Mouse (Mus musculus): ENCODE data around the gene Dcst2. TPM values are rescaled to one million over a fixed set of nuclear protein-coding genes. Genes with fewer than 3 reads are reported as not detected.

The Dcst2 gene
- polyA plus RNA-seq, 1 experiment, result not detected

DNA sequence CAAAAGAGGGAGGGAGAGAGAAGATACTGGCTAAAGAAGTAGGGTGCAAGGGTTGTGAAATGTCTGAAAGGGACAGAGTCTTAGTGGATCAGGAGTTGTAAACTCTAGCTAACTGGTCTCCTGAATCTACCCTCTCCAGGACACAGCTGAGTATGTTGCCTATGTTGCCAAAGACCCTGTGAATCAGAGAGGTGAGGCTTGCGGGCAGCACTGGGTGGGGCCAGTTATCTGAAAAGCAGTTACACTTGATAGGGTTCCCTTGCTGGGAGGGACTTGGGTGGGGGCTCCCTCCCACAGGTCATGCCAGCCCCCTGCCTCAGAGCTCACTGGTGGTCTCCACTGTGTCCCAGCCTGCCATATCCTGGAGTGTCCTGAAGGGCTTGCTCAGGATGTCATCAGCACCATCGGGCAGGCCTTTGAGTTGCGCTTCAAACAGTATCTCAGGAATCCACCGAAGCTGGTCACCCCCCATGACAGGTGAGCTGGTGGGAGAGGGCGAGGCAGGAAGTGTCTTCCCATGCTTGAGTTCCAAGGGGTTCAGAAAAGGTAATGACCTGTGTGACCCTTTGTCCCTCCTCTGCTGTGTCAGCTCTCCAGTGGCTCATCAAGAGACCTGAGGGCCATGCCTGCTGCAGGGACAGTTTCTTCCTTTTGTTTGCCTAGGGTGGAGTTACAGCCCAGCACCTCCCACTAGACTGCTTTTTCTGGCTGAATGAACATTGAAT, 62.8 kb downstream of the Dcst2 start:
- no peak for TF ChIP-seq CTCF (IDR thresholded peaks at IDR 0.05; ENCODE audit: borderline replicate concordance, insufficient read depth, low read length)
- no peak for TF ChIP-seq POLR2A (IDR thresholded peaks at IDR 0.05; ENCODE audit: low read depth, low read length)
- Histone ChIP-seq H3K27ac (ENCODE audit: insufficient read depth, low read length) (no peak overlapping the region), H3K4me1 (ENCODE audit: control insufficient read depth, insufficient read depth, low read length) (0 out of 2 replicates have a peak, but pooled peaks cover 4% of the 10 kb centered on the region), H3K4me3 (ENCODE audit: insufficient read depth, low read length) (no peak overlapping the region)

DNA sequence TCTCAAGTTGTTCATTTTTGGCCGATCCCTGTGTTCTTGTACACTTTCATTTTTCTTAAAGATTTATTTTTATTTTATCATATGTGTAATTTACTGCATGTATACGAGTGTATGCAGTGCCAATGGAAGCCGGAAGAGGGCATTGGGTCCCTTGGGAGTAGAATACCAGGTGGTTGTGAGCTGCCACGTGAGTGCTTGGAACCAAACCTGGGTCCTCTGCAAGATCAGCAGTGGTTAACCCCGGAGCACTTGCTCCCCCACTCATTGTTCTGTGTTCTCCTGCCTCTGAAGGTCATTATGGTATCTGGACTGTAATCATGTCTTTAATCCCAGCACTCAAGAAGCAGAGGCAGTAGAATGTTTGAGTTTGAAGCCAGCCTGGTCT, 63.4 kb downstream of the Dcst2 start:
- Histone ChIP-seq H3K4me3 (ENCODE audit: insufficient read depth, low read length) (no peak overlapping the region), H3K4me1 (ENCODE audit: control insufficient read depth, insufficient read depth, low read length) (0 out of 2 replicates have a peak, but pooled peaks cover 4% of the 10 kb centered on the region), H3K27ac (ENCODE audit: insufficient read depth, low read length) (no peak overlapping the region)
- TF ChIP-seq POLR2A (IDR thresholded peaks at IDR 0.05; ENCODE audit: low read depth, low read length) (no peak), CTCF (IDR thresholded peaks at IDR 0.05; ENCODE audit: borderline replicate concordance, insufficient read depth, low read length) (no peak)

DNA sequence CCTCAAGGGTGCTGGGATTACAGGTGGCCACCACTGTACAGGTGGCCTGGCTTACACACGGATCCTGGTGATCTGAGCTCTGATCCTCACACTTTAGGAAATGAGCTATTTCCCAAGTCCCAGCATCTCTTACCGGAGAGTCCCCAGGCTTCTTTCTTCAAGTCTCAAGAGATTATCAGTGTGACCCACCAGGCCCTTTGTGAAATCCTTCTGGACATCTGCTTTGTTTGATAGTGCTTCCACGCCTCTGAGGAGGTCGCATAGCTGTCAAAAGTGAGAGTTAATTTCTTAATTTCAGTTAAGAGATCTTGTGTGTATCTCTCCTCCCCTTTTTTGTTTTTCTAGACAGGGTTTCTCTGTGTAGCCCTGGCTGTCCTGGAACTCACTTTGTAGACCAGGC, 64.1 kb downstream of the Dcst2 start:
- Histone ChIP-seq H3K4me1 (ENCODE audit: control insufficient read depth, insufficient read depth, low read length) (0 out of 2 replicates have a peak, but pooled peaks cover under 1% of the 10 kb centered on the region), H3K4me3 (ENCODE audit: insufficient read depth, low read length) (no peak overlapping the region), H3K27ac (ENCODE audit: insufficient read depth, low read length) (no peak overlapping the region)
- TF ChIP-seq POLR2A (IDR thresholded peaks at IDR 0.05; ENCODE audit: low read depth, low read length) (no peak), CTCF (IDR thresholded peaks at IDR 0.05; ENCODE audit: borderline replicate concordance, insufficient read depth, low read length) (no peak)

Other genes with a start within 250 kb of the Dcst2 start
- gene Pklr, start 225.8 kb upstream of the Dcst2 start, polyA plus RNA-seq (2011; ENCODE audit: insufficient read length, low read depth, missing spikeins), result not detected in 2 replicates
- gene Hcn3, start 201.8 kb upstream of the Dcst2 start, polyA plus RNA-seq (2011; ENCODE audit: insufficient read length, low read depth, missing spikeins), result 0.32 and 1.0 TPM in 2 replicates
- 45.3 and 57.5 TPM in 2 replicates for gene Clk2, start 197.2 kb upstream of the Dcst2 start, polyA plus RNA-seq (2011; ENCODE audit: insufficient read length, low read depth, missing spikeins)
- 75.7 and 91.2 TPM in 2 replicates for gene Scamp3, start 184.5 kb upstream of the Dcst2 start, polyA plus RNA-seq (2011; ENCODE audit: insufficient read length, low read depth, missing spikeins)
- gene Fam189b, start 178.8 kb upstream of the Dcst2 start, polyA plus RNA-seq (2011; ENCODE audit: insufficient read length, low read depth, missing spikeins), result 46.9 and 49.5 TPM in 2 replicates
- 86.8 and 103 TPM in 2 replicates for gene Gba, start 159.0 kb upstream of the Dcst2 start, polyA plus RNA-seq (2011; ENCODE audit: insufficient read length, low read depth, missing spikeins)
- gene Thbs3, start 146.8 kb upstream of the Dcst2 start, polyA plus RNA-seq (2011; ENCODE audit: insufficient read length, low read depth, missing spikeins), result 60.8 and 83.1 TPM in 2 replicates
- 96.9 and 98.6 TPM in 2 replicates for gene Mtx1, start 134.9 kb upstream of the Dcst2 start, polyA plus RNA-seq (2011; ENCODE audit: insufficient read length, low read depth, missing spikeins)
- 1.1 and 2.5 TPM in 2 replicates for gene Muc1, start 132.9 kb upstream of the Dcst2 start, polyA plus RNA-seq (2011; ENCODE audit: insufficient read length, low read depth, missing spikeins)
- gene Krtcap2, start 116.0 kb upstream of the Dcst2 start, polyA plus RNA-seq (2011; ENCODE audit: insufficient read length, low read depth, missing spikeins), result 265 and 289 TPM in 2 replicates
- 14.2 and 24.2 TPM in 2 replicates for gene Trim46, start 115.7 kb upstream of the Dcst2 start, polyA plus RNA-seq (2011; ENCODE audit: insufficient read length, low read depth, missing spikeins)
- 47.2 and 51.3 TPM in 2 replicates for gene Dpm3, start 102.6 kb upstream of the Dcst2 start, polyA plus RNA-seq (2011; ENCODE audit: insufficient read length, low read depth, missing spikeins)
- 91.5 and 103 TPM in 2 replicates for gene Slc50a1, start 91.4 kb upstream of the Dcst2 start, polyA plus RNA-seq (2011; ENCODE audit: insufficient read length, low read depth, missing spikeins)
- gene Efna1, start 80.8 kb upstream of the Dcst2 start, polyA plus RNA-seq (2011; ENCODE audit: insufficient read length, low read depth, missing spikeins), result 4.1 and 7.1 TPM in 2 replicates
- 7.1 and 8.7 TPM in 2 replicates for gene Efna3, start 39.0 kb upstream of the Dcst2 start, polyA plus RNA-seq (2011; ENCODE audit: insufficient read length, low read depth, missing spikeins)
- gene Efna4, start 23.9 kb upstream of the Dcst2 start, polyA plus RNA-seq (2011; ENCODE audit: insufficient read length, low read depth, missing spikeins), result 11.2 and 11.4 TPM in 2 replicates
- 112 and 136 TPM in 2 replicates for gene Adam15, start 12.0 kb upstream of the Dcst2 start, polyA plus RNA-seq (2011; ENCODE audit: insufficient read length, low read depth, missing spikeins)
- gene Dcst1, start 3.3 kb downstream of the Dcst2 start, polyA plus RNA-seq (2011; ENCODE audit: insufficient read length, low read depth, missing spikeins), result not detected in 2 replicates
- 46.9 and 56.0 TPM in 2 replicates for gene Zbtb7b, start 32.8 kb downstream of the Dcst2 start, polyA plus RNA-seq (2011; ENCODE audit: insufficient read length, low read depth, missing spikeins)
- gene Lenep, start 40.8 kb downstream of the Dcst2 start, polyA plus RNA-seq (2011; ENCODE audit: insufficient read length, low read depth, missing spikeins), result not detected in 2 replicates
- gene Flad1, start 49.9 kb downstream of the Dcst2 start, polyA plus RNA-seq (2011; ENCODE audit: insufficient read length, low read depth, missing spikeins), result 10.9 and 11.2 TPM in 2 replicates
- 142 and 174 TPM in 2 replicates for gene Cks1b, start 56.4 kb downstream of the Dcst2 start, polyA plus RNA-seq (2011; ENCODE audit: insufficient read length, low read depth, missing spikeins)
- 224 and 227 TPM in 2 replicates for gene Shc1, start 56.5 kb downstream of the Dcst2 start, polyA plus RNA-seq (2011; ENCODE audit: insufficient read length, low read depth, missing spikeins)
- gene Pygo2, start 68.2 kb downstream of the Dcst2 start, polyA plus RNA-seq (2011; ENCODE audit: insufficient read length, low read depth, missing spikeins), result 42.4 and 45.2 TPM in 2 replicates
- 90.9 and 91.6 TPM in 2 replicates for gene Pbxip1, start 74.7 kb downstream of the Dcst2 start, polyA plus RNA-seq (2011; ENCODE audit: insufficient read length, low read depth, missing spikeins)
- 16.3 and 21.0 TPM in 2 replicates for gene Pmvk, start 92.6 kb downstream of the Dcst2 start, polyA plus RNA-seq (2011; ENCODE audit: insufficient read length, low read depth, missing spikeins)
- 0.90 and 1.6 TPM in 2 replicates for gene Kcnn3, start 158.2 kb downstream of the Dcst2 start, polyA plus RNA-seq (2011; ENCODE audit: insufficient read length, low read depth, missing spikeins)